Mouse (Mus musculus): ENCODE data around the gene Kat8. TPM values are rescaled to one million over a fixed set of nuclear protein-coding genes. Genes with fewer than 3 reads are reported as not detected.
"Not testable (repeated sequence)": the region's sequence is repeated elsewhere in the genome, so short reads cannot be mapped to it uniquely, and the experiment has no call there.

Kat8 gene
- polyA plus RNA-seq, 2 experiments from 2014 or later: 29.9 to 32.1 TPM

GRCm38 (mm10) chr7:127932273-127933031 lies 20.1 kb downstream of the Kat8 start:
- ATAC-seq: no peak

- ATAC-seq: no peak
Measured at GRCm38 (mm10) chr7:127934075-127934474, 21.8 kb downstream of the Kat8 start.

- peak; percentile 97 for ATAC-seq
Measured at GRCm38 (mm10) chr7:127935028-127935722, 22.9 kb downstream of the Kat8 start.

- ATAC-seq: peak; percentile 34
Measured at GRCm38 (mm10) chr7:127935748-127936159, 23.4 kb downstream of the Kat8 start.

GRCm38 (mm10) chr7:127936216-127936884 lies 24.0 kb downstream of the Kat8 start:
- ATAC-seq: no peak

GRCm38 (mm10) chr7:127942097-127942496 lies 29.8 kb downstream of the Kat8 start:
- ATAC-seq: not testable (repeated sequence)

- no peak for ATAC-seq
Measured at GRCm38 (mm10) chr7:127944614-127945013, 32.3 kb downstream of the Kat8 start.

- ATAC-seq: no peak
Measured at GRCm38 (mm10) chr7:127946470-127947023, 34.2 kb downstream of the Kat8 start, which contains the start of gene Prss36. TSS of gene Prss36 (minus strand) at chr7:127946725.

GRCm38 (mm10) chr7:127952864-127953581 lies 40.7 kb downstream of the Kat8 start:
- peak; percentile 46 for ATAC-seq

GRCm38 (mm10) chr7:127959364-127959763 lies 47.0 kb downstream of the Kat8 start:
- ATAC-seq: no peak

- ATAC-seq: no peak
Measured at GRCm38 (mm10) chr7:127966371-127966918, 54.1 kb downstream of the Kat8 start.

- ATAC-seq: peak; percentile 82
Measured at GRCm38 (mm10) chr7:127967004-127967921, 54.9 kb downstream of the Kat8 start, which contains the start of gene Fus. TSS of gene Fus (plus strand) at chr7:127967457.

GRCm38 (mm10) chr7:127967922-127968828 lies 55.9 kb downstream of the Kat8 start:
- ATAC-seq: peak; percentile 55

- no peak for ATAC-seq
Measured at GRCm38 (mm10) chr7:127974413-127974930, 62.2 kb downstream of the Kat8 start.

Other genes with a start within 250 kb of the Kat8 start
- gene Bcl7c, start 203.6 kb upstream of the Kat8 start, polyA plus RNA-seq (2017; shearing (Covaris generic)): 1 to 10 TPM; 4.2 to 6.2 TPM
- not detected for gene Ctf1, start 199.8 kb upstream of the Kat8 start, polyA plus RNA-seq (2017; shearing (Covaris generic))
- gene Ctf2, start 180.3 kb upstream of the Kat8 start, polyA plus RNA-seq (2017; shearing (Covaris generic)): not detected
- under 1 TPM; 0.36 to 0.83 TPM for gene Fbxl19, start 168.0 kb upstream of the Kat8 start, polyA plus RNA-seq (2017; shearing (Covaris generic))
- gene Orai3, start 142.7 kb upstream of the Kat8 start, polyA plus RNA-seq (2017; shearing (Covaris generic)): 10 to 100 TPM; 11.3 to 12.2 TPM
- gene Setd1a, start 135.8 kb upstream of the Kat8 start, polyA plus RNA-seq (2017; shearing (Covaris generic)): 1 to 10 TPM; 6.3 to 7.4 TPM
- not detected for gene Gm49388, start 126.9 kb upstream of the Kat8 start, polyA plus RNA-seq (2017; shearing (Covaris generic))
- 1 to 10 TPM; 5.2 to 5.7 TPM for gene Hsd3b7, start 111.9 kb upstream of the Kat8 start, polyA plus RNA-seq (2017; shearing (Covaris generic))
- gene Stx4a, start 88.2 kb upstream of the Kat8 start, polyA plus RNA-seq (2017; shearing (Covaris generic)): 10 to 100 TPM; 49.3 to 54.6 TPM
- under 1 TPM in 1 of 2 experiments, not detected in 1; 0.62 TPM for gene Stx1b, start 88.0 kb upstream of the Kat8 start, polyA plus RNA-seq (2017; shearing (Covaris generic))
- 10 to 100 TPM; 20.0 to 28.1 TPM for gene Zfp646, start 36.3 kb upstream of the Kat8 start, polyA plus RNA-seq (2017; shearing (Covaris generic))
- gene Zfp668, start 35.7 kb upstream of the Kat8 start, polyA plus RNA-seq (2017; shearing (Covaris generic)): 10 to 100 TPM; 10.4 to 11.0 TPM
- under 1 TPM in 1 of 2 experiments, not detected in 1; 0.22 TPM for gene Prss53, start 21.5 kb upstream of the Kat8 start, polyA plus RNA-seq (2017; shearing (Covaris generic))
- not detected for gene Gm21974, start 17.1 kb upstream of the Kat8 start, polyA plus RNA-seq (2017; shearing (Covaris generic))
- gene Vkorc1, start 16.9 kb upstream of the Kat8 start, polyA plus RNA-seq (2017; shearing (Covaris generic)): 10 to 100 TPM; 20.9 to 31.8 TPM
- gene Bckdk, start 8.4 kb upstream of the Kat8 start, polyA plus RNA-seq (2017; shearing (Covaris generic)): 10 to 100 TPM; 62.4 to 77.7 TPM
- not detected for gene Prss8, start 17.6 kb downstream of the Kat8 start, polyA plus RNA-seq (2017; shearing (Covaris generic))
- 1 to 10 TPM; 2.1 to 3.6 TPM for gene Prss36, start 34.2 kb downstream of the Kat8 start, polyA plus RNA-seq (2017; shearing (Covaris generic))
- gene Fus, start 54.9 kb downstream of the Kat8 start, polyA plus RNA-seq (2017; shearing (Covaris generic)): 10 to 100 TPM; 36.5 to 39.3 TPM
- gene Pycard, start 81.4 kb downstream of the Kat8 start, polyA plus RNA-seq (2017; shearing (Covaris generic)): 100 to 1,000 TPM; 429 to 455 TPM
- under 1 TPM in 1 of 2 experiments, not detected in 1; 0.36 TPM for gene Trim72, start 91.4 kb downstream of the Kat8 start, polyA plus RNA-seq (2017; shearing (Covaris generic))
- gene Itgam, start 150.1 kb downstream of the Kat8 start, polyA plus RNA-seq (2017; shearing (Covaris generic)): under 1 TPM; 0.66 to 0.94 TPM
- gene Gm49368, start 150.2 kb downstream of the Kat8 start, polyA plus RNA-seq (2017; shearing (Covaris generic)): under 1 TPM in 1 of 2 experiments, not detected in 1; 0.08 TPM
- not detected for gene Itgax, start 217.0 kb downstream of the Kat8 start, polyA plus RNA-seq (2017; shearing (Covaris generic))
- under 1 TPM in 1 of 2 experiments, not detected in 1; 0.40 TPM for gene Itgad, start 241.9 kb downstream of the Kat8 start, polyA plus RNA-seq (2017; shearing (Covaris generic))

All from activated CD4-positive, CD25-positive, alpha-beta regulatory T cell, adult 4 months (primary cell).